Mouse (Mus musculus) frontal cortex, postnatal 14 days (tissue): ENCODE data around the gene Egln3.

Experiments
- DNase-seq, 2 experiments: peaks; one replicate each; pipeline ENCODE4 v3.0.0; 2022; ENCODE audit warnings: low spot score in 2 of 2

Egln3 gene

DNA sequence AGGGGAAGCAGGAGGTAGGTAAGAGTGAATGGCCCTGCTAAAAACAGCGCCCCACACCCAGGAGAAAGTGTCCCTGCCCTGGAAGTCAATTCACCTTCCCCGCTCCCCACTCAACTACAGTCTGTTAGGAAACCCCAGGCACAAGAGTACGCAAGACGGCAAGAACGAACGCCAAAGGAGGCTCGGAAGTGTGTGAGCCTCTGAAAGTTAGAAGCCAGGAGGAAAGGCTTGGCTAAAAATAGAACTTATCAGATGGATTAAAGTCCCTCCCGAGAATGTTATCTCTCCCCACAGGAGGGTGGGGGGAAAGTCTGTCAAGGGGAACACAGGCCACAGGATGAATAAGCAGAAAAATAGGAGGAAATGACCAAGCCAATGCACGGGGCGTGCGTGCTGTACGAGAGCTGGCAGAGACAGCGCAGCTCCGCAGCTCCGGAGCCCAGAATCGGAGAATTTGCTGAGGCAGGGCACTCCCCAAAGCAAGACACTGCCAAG, 41.0 kb downstream of the Egln3 start:
- DNase-seq, result no peak

DNA sequence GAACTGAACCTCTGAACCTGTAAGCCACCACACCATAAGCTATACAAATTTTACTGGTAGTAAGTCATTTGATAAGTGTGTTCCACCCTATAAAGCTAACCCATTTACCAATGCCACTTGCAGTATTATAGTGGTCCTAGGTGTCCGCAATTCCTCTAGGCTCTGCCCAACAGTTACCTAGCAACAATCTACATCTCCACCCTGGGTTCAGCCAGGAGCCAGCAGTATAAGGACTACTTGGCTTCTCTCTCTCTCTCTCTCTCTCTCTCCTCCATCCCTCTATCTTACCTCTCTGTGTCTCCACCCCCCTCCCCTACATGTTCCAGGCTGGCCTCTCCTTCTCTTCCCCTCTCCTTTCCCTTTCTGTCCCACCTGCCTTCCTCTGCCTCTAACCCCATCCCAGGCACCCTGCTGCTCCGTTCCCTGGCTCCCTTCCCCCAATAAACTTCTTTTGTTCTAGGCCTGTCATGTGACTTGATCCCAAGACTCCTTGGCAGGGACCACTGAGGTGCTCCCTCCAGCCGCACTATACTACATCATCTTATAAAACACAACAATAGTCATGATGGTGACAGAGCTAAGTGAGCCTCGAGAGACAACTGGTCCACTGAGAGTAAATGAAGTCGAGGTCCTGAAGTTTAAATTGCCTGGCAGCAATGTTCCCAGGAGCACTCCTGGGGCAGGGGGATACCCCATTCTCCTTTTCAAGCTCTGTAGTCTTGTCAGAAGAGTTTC, 42.0 kb downstream of the Egln3 start:
- no peak for DNase-seq

DNA sequence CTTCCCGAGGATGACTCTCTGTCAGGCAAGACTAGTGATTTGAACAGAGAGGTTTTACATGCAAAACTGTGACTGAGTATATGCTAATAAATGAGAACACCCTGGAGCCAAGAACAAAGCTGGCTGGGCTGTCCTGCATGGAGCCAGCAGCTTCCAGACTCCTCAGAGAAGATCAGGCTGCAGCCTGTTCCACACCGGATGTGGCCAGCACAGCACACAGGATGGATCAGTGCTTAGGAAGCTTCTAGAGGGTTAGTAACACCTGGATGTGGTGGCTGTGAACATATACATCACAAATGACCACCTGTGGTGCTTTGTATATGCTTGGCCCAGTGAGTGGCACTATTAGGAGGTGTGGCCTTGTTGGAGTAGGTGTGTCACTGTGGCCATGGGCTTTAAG, 43.4 kb downstream of the Egln3 start:
- DNase-seq, result no peak

DNA sequence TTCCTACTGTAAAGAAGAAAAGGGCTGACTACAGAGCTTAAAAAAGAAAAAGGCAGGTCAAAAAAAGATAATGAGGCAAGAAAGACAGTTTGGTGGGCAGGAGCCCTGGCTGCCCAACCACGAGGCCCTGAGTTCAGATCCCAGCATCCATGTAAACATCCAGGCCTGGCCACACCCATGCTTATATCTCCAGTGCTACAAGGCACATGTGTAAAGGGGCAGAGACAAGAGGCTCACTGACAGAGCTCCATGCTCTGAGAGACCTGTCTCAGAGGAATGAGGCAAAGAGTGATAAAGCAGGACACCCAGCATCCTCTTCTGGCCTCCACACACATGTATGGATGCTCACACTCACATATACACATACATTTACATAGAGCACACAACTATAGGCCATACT, 48.9 kb downstream of the Egln3 start:
- DNase-seq, result no peak

DNA sequence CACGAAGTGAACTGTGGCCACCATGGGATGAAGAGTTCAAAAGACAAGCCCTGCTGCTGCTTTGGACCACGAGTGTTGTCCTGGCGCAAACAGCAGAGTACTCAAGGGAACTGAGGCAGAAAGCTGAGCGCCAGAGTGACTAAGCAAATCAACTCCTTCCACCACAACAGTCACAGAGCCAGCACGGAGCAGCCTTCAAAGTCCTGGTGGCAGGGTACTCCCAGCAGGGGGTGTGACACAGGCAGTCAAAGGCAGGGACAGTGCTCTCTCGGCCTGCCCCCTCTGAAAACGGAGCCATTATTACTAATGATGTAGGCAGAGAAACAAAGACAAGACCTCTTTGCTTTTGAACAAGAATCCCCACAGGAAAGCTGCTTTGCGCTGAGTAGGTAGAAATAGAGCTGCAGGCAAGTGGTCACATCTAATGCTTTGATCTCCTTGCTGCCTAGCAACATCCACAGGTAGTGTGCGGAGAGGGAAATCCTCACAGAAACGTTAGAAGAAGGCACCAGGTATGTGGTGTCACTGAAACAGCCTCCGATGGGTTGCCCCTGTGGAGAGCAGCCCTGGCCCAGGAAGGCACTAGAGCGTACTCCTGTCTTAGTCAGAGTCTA, 56.6 kb downstream of the Egln3 start:
- no peak for DNase-seq
